Mouse (Mus musculus) adrenal gland, adult 2 months (tissue): ENCODE data around the gene Lonrf2. TPM values are rescaled to one million over a fixed set of nuclear protein-coding genes. Genes with fewer than 3 reads are reported as not detected.

Experiments
- DNase-seq: peaks from one replicate; pipeline ENCODE4 v3.0.0; 2021
- polyA plus RNA-seq: library from polyadenylated mRNA; depleted of rRNA; stranded (reverse); fragments of >200 nt; gene quantifications from 2 replicates; pipeline ENCODE4 v1.2.3, GENCODE M21; 2012; rRNA removed
- total RNA-seq, 2 experiments: library from RNA; stranded (reverse); gene quantifications; 2 replicates each; pipeline ENCODE4 v1.2.3; 2021

The Lonrf2 gene
- total and polyA plus RNA-seq, 3 experiments = 2.9 to 7.1 (median 4.6) TPM

DNA sequence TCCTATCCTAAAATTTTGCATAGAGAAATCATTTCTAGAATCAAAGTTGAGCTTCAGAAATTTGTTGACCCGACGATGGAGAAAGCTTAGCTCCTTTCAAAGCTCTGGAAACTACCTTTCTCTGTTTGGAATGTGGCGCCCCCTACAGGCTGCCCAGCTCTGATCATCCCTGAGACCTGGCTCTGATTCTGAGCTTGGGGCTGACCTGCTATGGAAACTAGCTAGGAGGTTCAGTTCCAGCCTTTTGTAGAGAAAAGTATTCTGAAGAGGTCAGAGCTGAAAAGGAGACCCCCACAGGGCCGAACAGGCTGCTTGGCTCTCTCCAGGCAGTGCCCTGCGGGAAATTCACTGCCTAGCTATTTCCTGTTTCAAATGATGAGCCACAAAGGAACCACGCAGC lies 66.6 kb downstream of the Lonrf2 start:
- peak; percentile 19 for DNase-seq

DNA sequence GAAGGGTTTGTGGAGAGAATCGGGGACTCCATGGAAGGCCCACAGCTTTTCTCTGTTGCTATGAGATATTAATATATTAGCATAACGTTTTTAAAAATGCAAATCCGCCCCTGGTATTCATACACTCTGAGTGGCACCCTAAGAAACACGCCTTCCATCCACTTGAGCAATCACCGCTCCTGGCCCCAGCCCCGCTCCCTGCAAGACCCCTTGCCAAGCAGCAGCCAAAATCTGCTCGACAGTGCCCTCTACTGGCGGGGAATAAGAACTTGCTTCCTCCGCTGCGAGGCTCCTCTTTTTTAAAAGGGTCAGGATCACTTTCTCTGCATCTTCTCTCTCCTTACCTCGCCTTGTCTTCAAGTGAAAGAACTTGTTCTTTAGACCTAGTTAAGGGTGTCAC lies 68.7 kb downstream of the Lonrf2 start:
- peak; percentile 53 for DNase-seq

DNA sequence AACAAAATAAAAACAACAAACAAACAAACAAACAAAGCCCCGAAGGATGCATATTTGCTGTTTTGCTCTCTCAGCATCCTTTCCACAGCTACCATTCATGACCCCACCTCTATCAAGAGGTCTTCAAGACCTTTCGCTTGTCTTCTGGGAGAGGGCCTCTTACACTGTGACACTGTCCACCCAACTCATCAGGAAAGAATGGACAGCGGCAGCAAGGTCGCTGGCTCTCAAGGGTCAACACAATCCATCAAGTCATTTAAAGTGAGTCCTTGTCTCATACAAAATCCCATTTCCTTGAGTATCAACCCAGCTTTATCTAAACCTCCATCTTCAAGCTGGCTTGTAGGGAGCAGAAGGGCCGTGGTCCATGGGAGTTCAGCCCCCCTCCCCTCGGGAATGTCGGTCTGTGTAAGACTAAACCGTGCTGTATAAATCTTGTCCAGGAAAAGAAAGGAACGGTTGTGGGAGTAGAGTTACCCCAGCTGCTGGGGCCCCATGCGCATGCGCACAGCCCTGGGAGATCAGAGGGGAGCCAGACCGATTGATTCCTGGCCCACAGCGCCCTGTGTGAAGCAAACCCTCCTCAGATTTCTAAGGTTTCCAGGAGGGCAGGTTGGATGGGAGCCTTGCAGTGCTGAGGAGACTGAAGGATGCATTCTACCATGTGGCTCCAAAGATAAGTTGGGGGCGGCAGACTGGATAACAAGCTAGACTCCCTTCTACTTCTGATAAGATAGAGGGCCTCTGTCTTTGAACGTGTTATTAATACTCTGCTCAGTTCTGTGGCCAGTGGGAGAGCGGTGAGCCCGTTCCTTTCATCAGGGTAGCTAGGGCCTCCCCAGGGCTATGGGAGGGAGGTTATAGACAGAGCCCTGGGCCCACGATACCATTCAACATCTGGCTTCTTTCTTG lies 69.6 kb downstream of the Lonrf2 start:
- DNase-seq = peak; percentile 17

DNA sequence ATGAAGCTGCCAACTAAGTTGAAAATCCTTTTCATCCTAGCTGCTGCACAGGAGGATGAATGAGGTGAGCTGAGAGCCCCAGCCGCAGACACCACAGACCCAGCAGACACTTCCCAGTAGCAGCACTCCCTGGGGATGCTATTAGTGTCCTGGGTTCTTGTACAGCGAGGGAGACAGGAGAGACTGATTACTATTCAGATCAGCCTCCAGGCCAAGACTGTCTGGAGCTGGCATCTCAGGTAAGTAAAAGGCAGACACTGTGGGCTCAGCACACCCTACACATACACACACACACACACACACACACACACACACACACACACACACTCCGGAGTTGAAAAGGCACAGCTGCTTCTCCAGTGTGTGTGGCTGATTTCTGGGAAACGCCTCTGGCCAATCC lies 70.3 kb downstream of the Lonrf2 start:
- no peak for DNase-seq

DNA sequence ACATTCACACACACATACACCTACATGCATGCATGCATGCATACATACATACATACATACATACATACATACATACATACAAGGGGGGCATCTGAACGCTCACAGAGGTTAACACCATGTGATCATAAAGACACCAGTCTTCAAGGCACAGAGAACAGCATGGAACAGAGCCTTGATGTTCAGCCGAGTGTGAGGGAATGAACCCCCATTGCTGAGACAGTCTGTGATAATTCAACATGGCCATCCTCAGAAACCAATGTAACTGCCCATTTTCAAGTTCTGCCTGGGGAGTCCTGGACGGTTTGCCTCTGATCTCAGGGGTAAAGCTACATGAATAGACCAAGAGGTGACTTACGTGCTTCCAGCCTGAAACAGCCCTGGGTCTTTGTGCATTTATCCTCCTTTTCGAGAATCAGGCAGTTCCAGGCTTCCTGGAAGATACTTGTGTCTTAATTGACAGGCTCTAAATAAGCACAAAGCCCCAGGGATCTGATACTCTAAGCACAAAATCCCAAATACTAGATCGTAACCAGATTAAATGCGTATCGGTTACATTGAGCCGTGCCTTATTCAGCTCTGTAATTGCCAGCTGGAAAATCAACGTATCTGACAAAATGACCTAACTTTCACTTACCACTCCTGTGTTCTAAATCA lies 72.4 kb downstream of the Lonrf2 start:
- no peak for DNase-seq

DNA sequence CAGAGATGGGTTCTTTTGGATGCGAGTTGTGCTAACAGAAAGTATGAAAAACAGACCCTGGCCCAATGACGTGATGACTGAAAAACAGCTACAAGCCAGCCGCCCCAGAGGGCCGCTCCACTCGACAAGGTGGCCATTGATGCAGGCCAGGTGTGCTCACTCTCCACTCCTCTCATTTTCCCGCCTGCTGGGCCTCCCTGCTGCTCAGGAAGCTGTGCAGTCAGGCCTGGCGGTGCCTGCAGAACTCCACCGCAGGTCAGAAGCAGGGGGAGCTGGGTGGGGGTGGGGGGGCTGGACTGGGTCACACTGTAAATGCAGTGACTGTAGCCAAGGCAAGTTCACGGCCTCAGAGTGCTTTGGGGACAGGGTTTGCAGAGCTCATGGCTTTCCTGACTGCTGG lies 76.1 kb downstream of the Lonrf2 start:
- no peak for DNase-seq

DNA sequence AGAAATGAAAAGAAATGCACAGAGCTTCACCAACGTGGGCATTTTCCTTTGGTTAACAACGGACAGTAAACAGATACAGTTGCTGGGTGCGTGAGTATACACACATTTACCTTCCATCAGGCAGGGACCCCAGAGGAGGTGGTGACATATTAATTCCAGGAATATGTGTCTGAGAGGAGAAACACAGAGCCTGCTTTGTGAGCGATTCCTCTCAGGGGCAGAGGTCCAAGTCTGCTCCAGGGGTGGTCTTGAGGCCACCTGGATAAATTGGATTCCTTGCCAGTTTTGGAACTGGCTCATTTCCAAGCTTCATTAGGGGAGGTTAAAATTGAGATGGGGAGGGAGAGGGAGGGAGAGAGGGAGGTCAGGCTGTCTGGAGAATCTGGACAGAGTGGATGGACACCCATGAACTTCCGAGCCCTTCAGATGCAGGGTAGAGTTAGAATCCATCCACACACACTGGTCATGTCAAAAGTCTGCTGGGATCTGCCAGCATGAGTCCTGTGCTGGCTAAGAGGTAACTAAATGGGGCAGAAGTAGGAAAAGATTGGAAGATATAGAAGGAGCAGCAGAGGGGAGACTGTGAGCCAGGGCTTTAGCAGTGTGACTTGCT lies 78.6 kb downstream of the Lonrf2 start:
- DNase-seq = no peak

DNA sequence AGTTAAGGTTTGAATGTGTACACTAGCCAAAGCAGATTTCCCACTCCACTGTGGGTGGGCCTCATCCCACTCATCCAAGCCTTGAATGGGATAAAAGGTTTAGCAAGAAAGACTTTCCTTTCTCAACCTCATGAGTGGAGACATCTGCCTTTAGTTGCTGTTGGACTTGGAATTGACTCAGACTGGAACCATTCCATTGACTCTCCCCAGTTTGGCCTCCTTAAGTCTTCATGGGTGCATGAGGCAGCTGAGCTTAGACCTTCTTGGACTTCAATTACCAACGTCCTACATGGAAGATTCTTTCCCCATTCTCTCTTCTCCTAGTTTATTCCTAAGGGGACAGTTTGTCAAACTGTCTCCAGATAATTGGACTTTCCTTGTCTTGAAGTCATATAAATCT lies 92.6 kb downstream of the Lonrf2 start:
- no peak for DNase-seq

Other genes with a start within 250 kb of the Lonrf2 start
- gene Aff3, start 171.8 kb downstream of the Lonrf2 start, total RNA-seq = 1 to 10 TPM; 3.0 to 3.5 TPM
- 2.9 TPM in 2 replicates for gene Aff3, start 171.8 kb downstream of the Lonrf2 start, polyA plus RNA-seq
- 1 to 10 TPM in 1 of 2 experiments, under 1 TPM in 1; 0.75 to 3.1 TPM for gene Chst10, start 61.5 kb upstream of the Lonrf2 start, total RNA-seq
- gene Chst10, start 61.5 kb upstream of the Lonrf2 start, polyA plus RNA-seq = 0.94 and 2.3 TPM in 2 replicates
- not detected for gene Nms, start 102.4 kb upstream of the Lonrf2 start, total RNA-seq
- gene Nms, start 102.4 kb upstream of the Lonrf2 start, polyA plus RNA-seq = not detected in 2 replicates
- gene Pdcl3, start 148.9 kb upstream of the Lonrf2 start, total RNA-seq = 10 to 100 TPM; 81.2 to 90.9 TPM
- 11.8 and 14.4 TPM in 2 replicates for gene Pdcl3, start 148.9 kb upstream of the Lonrf2 start, polyA plus RNA-seq